Mouse (Mus musculus) midbrain, embryonic 11.5 days (tissue): Measurements from ENCODE around the gene Galntl5. TPM values are rescaled to one million over a fixed set of nuclear protein-coding genes. Genes with fewer than 3 reads are reported as not detected.
"Not testable (repeated sequence)": the region's sequence is repeated elsewhere in the genome, so short reads cannot be mapped to it uniquely, and the experiment has no call there.

Experiments
- ATAC-seq: fragments of 200-750 bp; cut with Nextera tagmentation; 2 replicates; pipeline ENCODE4 v1.8.0; 2017; ENCODE audit warnings: moderate TSS enrichment, moderate library complexity; ENCODE audit not compliant: low FRiP score
- DNase-seq: peaks from one replicate; pipeline ENCODE4 v3.0.0; 2015; ENCODE audit warnings: low spot score; ENCODE audit errors: missing footprints
- H3K27ac ChIP-seq: fragments of 300-500 bp; sonication (generic); 2 replicates; pipeline ENCODE4 v1.5.1; 2014; ENCODE audit warnings: low read depth, low read length
- H3K27me3 ChIP-seq: fragments of 300-500 bp; sonication (generic); 2 replicates; pipeline ENCODE4 v1.6.1; 2014; ENCODE audit warnings: mild to moderate bottlenecking, low read length, moderate library complexity, mixed read lengths; ENCODE audit not compliant: control insufficient read depth, insufficient read depth
- H3K36me3 ChIP-seq: fragments of 300-500 bp; sonication (generic); 2 replicates; pipeline ENCODE4 v1.6.1; 2014; ENCODE audit warnings: mild to moderate bottlenecking, low read length, moderate library complexity, mixed read lengths; ENCODE audit not compliant: control insufficient read depth, insufficient read depth
- H3K4me1 ChIP-seq: fragments of 300-500 bp; sonication (generic); 2 replicates; pipeline ENCODE4 v1.6.1; 2014; ENCODE audit warnings: low read length; ENCODE audit not compliant: control insufficient read depth, insufficient read depth
- H3K4me2 ChIP-seq: fragments of 300-500 bp; sonication (generic); 2 replicates; pipeline ENCODE4 v1.6.1; 2014; ENCODE audit warnings: mild to moderate bottlenecking, moderate library complexity
- H3K4me3 ChIP-seq: fragments of 300-500 bp; sonication (generic); 2 replicates; pipeline ENCODE4 v1.5.1; 2014; ENCODE audit warnings: low read depth, low read length
- H3K9ac ChIP-seq: fragments of 300-500 bp; sonication (generic); 2 replicates; pipeline ENCODE4 v1.6.1; 2014; ENCODE audit warnings: low read length
- H3K9me3 ChIP-seq: fragments of 300-500 bp; sonication (generic); 2 replicates; pipeline ENCODE4 v1.6.1; 2016; ENCODE audit warnings: low read length; ENCODE audit not compliant: control insufficient read depth
- WGBS: fragments of 180-500 bp; shearing (Covaris S2); extraction: QIAGEN DNeasy Blood & Tissue Kit; methylation state at CpG from one replicate; pipeline ENCODE4 v1.1.7; 2014; 5-methylcytosine and 5-hydroxymethylcytosine counted together
- polyA plus RNA-seq: library from polyadenylated mRNA; unstranded; fragments of >200 nt; fragmentation: Nextera tagmentation; extraction: Ambion mirVana; gene quantifications from 2 replicates; pipeline ENCODE4 v1.2.1, GENCODE M21; 2014

Galntl5 gene
- polyA plus RNA-seq, 1 experiment from 2014 or later: not detected

DNA sequence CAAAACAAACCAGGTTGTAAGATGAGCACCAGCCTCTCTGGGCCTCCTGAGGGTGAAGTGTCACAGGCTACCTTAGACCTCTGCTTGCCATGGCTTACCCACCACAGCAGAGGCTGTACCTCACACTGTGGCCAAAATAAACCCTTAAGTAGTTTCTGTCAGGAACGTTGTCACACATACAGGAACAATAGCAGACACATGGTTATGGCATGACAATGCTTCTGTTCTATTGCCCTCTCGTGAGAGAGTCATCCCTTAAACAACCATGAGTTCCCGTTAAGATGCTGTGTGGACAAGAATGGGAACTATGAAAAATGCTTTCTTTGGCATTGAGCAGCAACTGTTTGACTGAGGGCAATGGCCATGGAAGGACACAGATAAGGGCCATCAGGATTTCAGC is 40.3 kb downstream of the Galntl5 start, which contains the start of gene Galnt11:
TSS of gene Galnt11 (plus strand) at position 301 of the 400 bp plus-strand sequence.
- no peaks in the 10 kb centered on the region for H3K27me3 ChIP-seq
- DNase-seq (no peak), ATAC-seq (no peak)
- H3K27ac ChIP-seq: no peak within 1 kb of the TSS
- WGBS: 86% methylated on average over 3 of the region's 3 CpGs
- H3K9ac ChIP-seq: peak within 1 kb of the TSS; percentile 87
- no peaks in the 10 kb centered on the region for H3K36me3 ChIP-seq
- peak within 1 kb of the TSS; percentile 63 for H3K4me2 ChIP-seq
- H3K9me3 ChIP-seq: no peaks in the 10 kb centered on the region
- peaks cover 6% of the 10 kb centered on the region; the same call in 1 of the 2 replicates for H3K4me1 ChIP-seq
- peak within 1 kb of the TSS; percentile 71 for H3K4me3 ChIP-seq

DNA sequence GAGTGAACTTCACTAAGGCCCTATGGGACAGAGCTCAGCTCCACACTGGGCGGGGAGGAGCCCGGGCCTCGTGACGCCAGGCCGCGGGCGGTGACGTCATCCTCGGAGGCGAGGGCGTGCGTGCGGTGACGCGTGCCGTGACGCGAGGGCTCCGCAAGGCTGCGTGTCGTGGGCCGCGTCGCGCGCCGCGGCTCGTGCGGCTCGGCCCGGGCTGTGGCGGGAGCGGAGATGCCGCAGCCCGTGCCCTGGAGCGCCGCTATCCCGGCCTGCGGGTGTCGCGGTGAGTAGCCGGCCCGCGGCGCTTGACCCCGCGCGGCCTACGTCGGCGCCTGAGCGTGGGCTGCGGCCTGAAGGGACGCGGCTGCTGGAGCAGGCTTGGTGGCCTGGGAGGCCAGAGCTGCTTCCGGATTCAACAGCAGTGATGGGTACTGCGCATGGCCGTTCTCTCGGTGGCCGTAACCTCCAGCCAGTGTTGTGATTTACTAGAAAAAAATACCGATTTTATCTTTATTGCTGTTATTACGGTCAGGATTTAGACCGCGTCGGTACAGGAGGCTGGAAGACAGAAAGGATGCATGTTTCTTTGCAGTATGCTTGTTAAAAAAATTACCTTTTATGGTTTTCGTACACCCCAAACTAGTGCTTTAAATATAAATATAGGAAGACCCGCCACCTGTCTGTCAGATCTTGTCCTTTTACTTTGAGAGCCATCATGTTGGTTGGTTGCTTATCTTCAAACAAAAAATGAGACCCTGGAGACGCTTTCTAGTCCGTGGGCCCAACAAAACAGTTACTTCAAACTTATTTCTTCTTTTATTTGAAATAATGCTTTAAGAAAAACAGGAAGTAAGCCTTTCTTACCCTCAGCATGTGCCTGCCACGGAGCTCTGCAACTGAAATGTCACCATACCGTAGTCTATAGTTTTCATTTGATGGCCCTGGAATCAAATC is 41.8 kb downstream of the Galntl5 start, which contains the start of gene E130116L18Rik:
TSS of gene E130116L18Rik (minus strand) at position 402 of the 951 bp plus-strand sequence.
- WGBS: 6% methylated on average over 72 of the region's 72 CpGs
- no peaks in the 10 kb centered on the region for H3K9me3 ChIP-seq
- H3K4me1 ChIP-seq: peaks cover 6% of the 10 kb centered on the region; the same call in 1 of the 2 replicates
- peak within 1 kb of the TSS; percentile 63 for H3K4me2 ChIP-seq
- H3K27me3 ChIP-seq: no peaks in the 10 kb centered on the region
- H3K36me3 ChIP-seq: no peaks in the 10 kb centered on the region
- H3K27ac ChIP-seq: no peak within 1 kb of the TSS
- DNase-seq: peak; percentile 99
- H3K9ac ChIP-seq: peak within 1 kb of the TSS; percentile 87
- H3K4me3 ChIP-seq: peak within 1 kb of the TSS; percentile 71
- peak; percentile 98 for ATAC-seq

DNA sequence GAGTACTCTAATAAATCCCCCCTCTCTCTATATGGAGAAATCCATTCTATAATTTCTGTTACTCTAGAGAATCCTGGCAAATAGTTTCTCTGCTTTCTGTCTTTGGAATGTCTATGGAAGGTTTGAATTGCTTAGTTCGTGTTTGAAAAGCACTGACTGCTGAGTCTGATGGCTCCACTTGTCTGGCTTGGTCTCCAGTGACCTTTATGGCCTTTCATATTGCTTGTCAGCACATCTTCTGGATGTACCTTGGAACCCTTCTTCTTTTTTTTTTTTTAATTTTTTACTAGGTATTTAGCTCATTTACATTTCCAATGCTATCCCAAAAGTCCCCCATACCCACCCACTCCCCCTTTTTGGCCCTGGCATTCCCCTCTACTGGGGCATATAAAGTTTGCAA is 43.1 kb downstream of the Galntl5 start:
- H3K36me3 ChIP-seq, DNase-seq, H3K4me1 ChIP-seq, ATAC-seq, H3K27ac ChIP-seq, H3K9me3 ChIP-seq, H3K4me2 ChIP-seq, H3K4me3 ChIP-seq, H3K27me3 ChIP-seq, H3K9ac ChIP-seq: not testable (repeated sequence)
- 85% methylated on average over 1 of the region's 1 CpGs for whole genome bisulfite sequencing

DNA sequence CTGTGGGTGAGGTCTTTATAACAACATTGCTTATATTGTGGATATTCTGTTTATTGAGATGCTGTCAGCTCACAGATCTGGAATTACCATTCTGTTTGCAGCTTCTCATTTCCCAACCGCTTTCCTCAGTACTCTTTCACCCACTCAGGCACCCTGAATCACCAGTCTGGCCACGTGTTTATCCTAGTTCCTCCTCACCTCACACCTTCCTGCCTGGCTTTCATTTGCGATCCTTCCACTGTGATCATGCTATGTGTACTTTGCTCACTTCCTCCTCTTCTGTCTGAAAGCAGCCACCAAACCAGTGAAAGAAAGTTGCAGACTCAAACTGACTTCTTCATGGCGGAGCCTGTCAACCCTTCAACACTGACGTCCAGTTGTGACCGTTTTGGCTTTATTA is 61.8 kb downstream of the Galntl5 start:
- no peaks in the 10 kb centered on the region for H3K27me3 ChIP-seq
- no peak overlapping the region for H3K4me2 ChIP-seq
- H3K4me1 ChIP-seq: no peaks in the 10 kb centered on the region
- 92% methylated on average over 6 of the region's 6 CpGs for WGBS
- H3K27ac ChIP-seq: no peak overlapping the region
- DNase-seq (no peak), ATAC-seq (no peak)
- H3K9me3 ChIP-seq: no peaks in the 10 kb centered on the region
- no peak overlapping the region for H3K9ac ChIP-seq
- H3K36me3 ChIP-seq: no peaks in the 10 kb centered on the region
- no peak overlapping the region for H3K4me3 ChIP-seq

DNA sequence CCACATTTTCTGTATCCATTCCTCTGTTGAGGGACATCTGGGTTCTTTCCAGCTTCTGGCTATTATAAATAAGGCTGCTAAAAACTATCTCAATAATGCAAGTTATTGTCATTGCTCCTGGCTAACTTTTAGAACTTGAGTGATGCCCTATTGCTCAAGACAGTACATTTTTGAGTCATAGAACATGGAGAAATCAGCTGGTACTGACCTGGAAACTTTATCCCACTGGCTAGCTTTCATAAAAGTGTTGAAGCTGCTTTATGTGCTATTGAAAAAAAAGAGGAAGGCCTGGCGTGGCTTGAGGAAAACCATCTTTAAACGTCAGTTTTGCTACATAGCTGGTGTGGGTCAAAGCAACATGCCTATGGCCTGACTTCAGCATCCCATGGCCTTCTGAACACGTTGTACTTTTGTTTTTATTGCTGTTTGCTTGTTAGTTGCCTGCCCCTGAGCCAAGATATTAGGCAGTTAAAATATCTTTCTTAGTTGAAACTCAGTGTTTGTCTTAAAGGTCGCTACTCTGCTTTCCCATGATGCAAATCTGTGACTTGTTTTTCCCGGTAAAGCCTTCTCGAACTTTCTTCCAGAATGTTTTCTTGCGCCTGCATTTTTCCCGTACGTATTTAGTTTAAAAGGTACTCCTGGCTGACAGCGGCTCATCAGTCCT is 64.7 kb downstream of the Galntl5 start:
- Histone ChIP-seq H3K27me3 (no peaks in the 10 kb centered on the region), H3K27ac (no peak overlapping the region), H3K4me1 (no peaks in the 10 kb centered on the region), H3K4me3 (no peak overlapping the region), H3K4me2 (no peak overlapping the region), H3K9me3 (no peaks in the 10 kb centered on the region), H3K9ac (no peak overlapping the region), H3K36me3 (0 out of 2 replicates have a peak, but pooled peaks cover 3% of the 10 kb centered on the region)
- ATAC-seq: no peak
- WGBS: 87% methylated on average over 10 of the region's 10 CpGs
- peak; percentile 35 for DNase-seq

DNA sequence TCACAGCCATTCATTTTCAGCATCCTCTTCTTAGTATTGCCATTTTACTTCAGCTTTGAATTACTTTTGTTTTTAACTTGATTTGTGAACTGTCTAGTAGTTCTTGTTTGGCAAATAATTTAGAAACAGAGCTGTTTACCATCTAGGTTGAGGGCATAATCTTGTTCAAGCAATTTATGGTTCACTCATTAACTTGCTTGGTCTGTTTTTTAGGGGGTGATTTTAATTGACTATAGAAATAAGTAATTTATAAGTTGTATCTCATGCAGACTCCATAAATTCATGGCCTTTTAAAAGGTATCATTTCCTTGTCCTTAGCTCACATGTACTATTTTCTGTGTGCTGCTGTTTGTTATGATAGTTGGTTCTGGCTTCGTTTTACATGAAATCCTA is 65.2 kb downstream of the Galntl5 start:
- Histone ChIP-seq H3K4me3 (no peak overlapping the region), H3K9ac (no peak overlapping the region), H3K4me2 (no peak overlapping the region), H3K4me1 (no peaks in the 10 kb centered on the region), H3K27me3 (no peaks in the 10 kb centered on the region), H3K9me3 (no peaks in the 10 kb centered on the region), H3K36me3 (peaks cover 7% of the 10 kb centered on the region), H3K27ac (no peak overlapping the region)
- DNase-seq (peak; percentile 62), ATAC-seq (no peak)
- WGBS: 76% methylated on average over 1 of the region's 1 CpGs

DNA sequence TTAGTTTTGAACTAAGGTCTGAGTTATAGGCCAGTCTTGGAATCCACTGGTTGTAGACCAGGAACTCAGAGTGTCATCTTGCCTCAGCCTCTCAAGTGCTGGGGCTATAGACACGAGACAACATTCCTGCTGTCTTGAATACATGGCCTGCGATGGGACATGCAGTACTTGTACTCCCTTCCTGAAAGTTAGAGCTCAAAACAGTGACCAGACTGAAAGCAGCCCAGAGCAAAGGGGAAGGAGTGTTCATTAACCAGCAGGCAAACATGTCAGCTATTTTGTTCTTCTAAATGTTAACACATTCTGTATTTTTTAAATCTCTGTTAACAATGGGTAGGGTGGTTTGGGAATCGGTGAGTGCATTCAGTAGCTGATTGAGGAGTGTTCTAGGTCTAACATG is 65.8 kb downstream of the Galntl5 start:
- H3K4me2 ChIP-seq: no peak overlapping the region
- peaks cover 8% of the 10 kb centered on the region for H3K36me3 ChIP-seq
- DNase-seq (no peak), ATAC-seq (no peak)
- H3K4me1 ChIP-seq: no peaks in the 10 kb centered on the region
- H3K4me3 ChIP-seq: no peak overlapping the region
- H3K27ac ChIP-seq: no peak overlapping the region
- 83% methylated on average over 3 of the region's 3 CpGs for WGBS
- H3K27me3 ChIP-seq: no peaks in the 10 kb centered on the region
- no peak overlapping the region for H3K9ac ChIP-seq
- H3K9me3 ChIP-seq: no peaks in the 10 kb centered on the region

DNA sequence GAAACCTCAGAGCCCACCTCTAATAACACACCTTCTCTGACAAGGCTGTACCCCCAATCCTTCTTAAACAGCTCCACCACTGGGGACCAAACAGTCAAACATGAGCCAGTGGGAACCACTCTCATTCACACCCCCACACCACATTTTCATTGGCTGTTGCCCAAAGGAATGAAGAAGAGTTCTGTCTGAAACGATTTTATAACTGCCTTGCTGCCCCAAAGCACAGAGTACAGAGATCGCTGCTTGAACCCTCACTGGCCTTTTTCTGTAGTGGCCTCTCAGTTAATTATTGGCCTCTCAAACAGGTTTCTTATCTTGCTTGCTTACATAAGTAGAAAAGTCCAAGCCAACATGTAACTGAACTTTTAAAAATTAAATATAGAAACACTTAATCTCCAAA is 71.2 kb downstream of the Galntl5 start:
- DNase-seq (peak; percentile 62), ATAC-seq (no peak)
- Histone ChIP-seq H3K36me3 (peaks cover 12% of the 10 kb centered on the region), H3K9me3 (no peaks in the 10 kb centered on the region), H3K27me3 (no peaks in the 10 kb centered on the region), H3K9ac (no peak overlapping the region), H3K4me2 (no peak overlapping the region), H3K4me1 (no peaks in the 10 kb centered on the region), H3K27ac (no peak overlapping the region), H3K4me3 (no peak overlapping the region)
- 91% methylated on average over 2 of the region's 2 CpGs for WGBS
